Mouse (Mus musculus): Measurements from ENCODE around the gene Nos3. TPM values are rescaled to one million over a fixed set of nuclear protein-coding genes. Genes with fewer than 3 reads are reported as not detected.

Gene Nos3
- polyA plus RNA-seq, 1 experiment from 2014 or later = 1.8 TPM

- TF ChIP-seq EP300 (IDR thresholded peaks at IDR 0.05; ENCODE audit: low read depth) (no peak), CTCF (IDR thresholded peaks at IDR 0.05; ENCODE audit: low read depth) (no peak)
- 67% methylated on average over 7 of the region's 7 CpGs for WGBS (ENCODE audit: insufficient replicate concordance)
- no peaks in the 10 kb centered on the region for H3K4me1 ChIP-seq (ENCODE audit: insufficient read depth)
- H3K9ac ChIP-seq (replicated peaks) = no peak overlapping the region
- no peak overlapping the region for H3K4me2 ChIP-seq (ENCODE audit: low read depth, low read length)
- no peaks in the 10 kb centered on the region for H3K9me3 ChIP-seq (ENCODE audit: low read length)
- no peak for ATAC-seq
- no peaks in the 10 kb centered on the region for H3K36me3 ChIP-seq (replicated peaks; ENCODE audit: insufficient read depth, low read length)
- no peak for DNase-seq
- H3K27ac ChIP-seq (ENCODE audit: low read depth) = no peak overlapping the region
- H3K27me3 ChIP-seq (ENCODE audit: insufficient read depth, low read length) = no peaks in the 10 kb centered on the region
- H3K4me3 ChIP-seq (ENCODE audit: low read depth, low read length) = no peak overlapping the region
Observed at GRCm38 (mm10) chr5:24374666-24375328, 10.2 kb downstream of the Nos3 start.

DNA sequence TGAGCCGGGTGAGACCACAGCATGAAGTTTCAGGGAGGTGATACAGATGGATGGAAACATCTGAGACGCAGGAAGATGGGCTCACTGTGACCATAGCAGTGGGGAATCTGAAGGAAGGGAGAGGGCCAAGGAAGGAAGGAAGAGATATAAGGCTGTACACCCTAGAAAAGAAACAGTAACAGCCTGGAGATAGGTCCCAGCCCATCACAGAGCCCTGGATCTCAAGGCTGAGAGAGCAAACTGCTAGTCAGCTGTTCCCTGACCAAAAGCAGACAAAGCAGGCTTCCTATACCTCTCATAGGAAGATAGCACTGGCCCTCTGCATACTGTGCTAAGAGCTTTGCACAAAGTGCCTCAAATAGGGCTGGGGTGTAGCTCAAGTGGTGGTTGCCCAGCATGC lies 14.1 kb downstream of the Nos3 start:
- 68% methylated on average over 2 of the region's 2 CpGs for WGBS (ENCODE audit: insufficient replicate concordance)
- H3K4me2 ChIP-seq (ENCODE audit: low read depth, low read length) = no peak overlapping the region
- no peaks in the 10 kb centered on the region for H3K36me3 ChIP-seq (replicated peaks; ENCODE audit: insufficient read depth, low read length)
- no peak overlapping the region for H3K4me3 ChIP-seq (ENCODE audit: low read depth, low read length)
- no peak overlapping the region for H3K27ac ChIP-seq (ENCODE audit: low read depth)
- H3K9me3 ChIP-seq (ENCODE audit: low read length) = no peaks in the 10 kb centered on the region
- ATAC-seq (no peak), DNase-seq (no peak)
- no peak for TF ChIP-seq EP300 (IDR thresholded peaks at IDR 0.05; ENCODE audit: low read depth)
- TF ChIP-seq CTCF (IDR thresholded peaks at IDR 0.05; ENCODE audit: low read depth) = no peak
- no peaks in the 10 kb centered on the region for H3K27me3 ChIP-seq (ENCODE audit: insufficient read depth, low read length)
- no peak overlapping the region for H3K9ac ChIP-seq (replicated peaks)
- H3K4me1 ChIP-seq (ENCODE audit: insufficient read depth) = peaks cover 5% of the 10 kb centered on the region

DNA sequence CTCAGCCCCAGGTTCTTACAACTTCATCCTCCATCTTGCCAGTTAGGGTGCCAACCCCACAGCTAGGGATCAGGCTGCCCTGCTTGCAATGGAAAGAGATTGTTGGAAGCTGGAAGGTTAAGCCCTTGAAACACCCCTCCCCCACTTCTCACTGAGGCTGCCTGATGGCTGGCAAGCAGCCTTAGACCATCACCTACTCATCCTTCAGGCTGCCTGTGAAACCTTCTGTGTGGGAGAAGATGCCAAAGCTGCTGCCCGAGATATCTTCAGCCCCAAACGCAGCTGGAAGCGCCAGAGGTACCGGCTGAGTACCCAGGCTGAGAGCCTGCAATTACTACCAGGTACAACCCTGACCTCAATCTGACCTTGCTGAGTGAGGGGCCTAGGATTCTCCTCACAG lies 14.9 kb downstream of the Nos3 start:
- Histone ChIP-seq H3K4me1 (ENCODE audit: insufficient read depth) (peaks cover 13% of the 10 kb centered on the region), H3K27ac (ENCODE audit: low read depth) (no peak overlapping the region), H3K9me3 (ENCODE audit: low read length) (no peaks in the 10 kb centered on the region), H3K36me3 (replicated peaks; ENCODE audit: insufficient read depth, low read length) (no peaks in the 10 kb centered on the region), H3K27me3 (ENCODE audit: insufficient read depth, low read length) (no peaks in the 10 kb centered on the region), H3K4me2 (ENCODE audit: low read depth, low read length) (no peak overlapping the region), H3K4me3 (ENCODE audit: low read depth, low read length) (no peak overlapping the region), H3K9ac (replicated peaks) (no peak overlapping the region)
- no peak for ATAC-seq
- 77% methylated on average over 4 of the region's 4 CpGs for WGBS (ENCODE audit: insufficient replicate concordance)
- TF ChIP-seq EP300 (IDR thresholded peaks at IDR 0.05; ENCODE audit: low read depth) (no peak), CTCF (IDR thresholded peaks at IDR 0.05; ENCODE audit: low read depth) (no peak)
- DNase-seq = no peak

GRCm38 (mm10) chr5:24380499-24380898 lies 15.9 kb downstream of the Nos3 start:
- DNase-seq (no peak), ATAC-seq (no peak)
- no peak overlapping the region for H3K9ac ChIP-seq (replicated peaks)
- no peaks in the 10 kb centered on the region for H3K36me3 ChIP-seq (replicated peaks; ENCODE audit: insufficient read depth, low read length)
- no peak overlapping the region for H3K4me2 ChIP-seq (ENCODE audit: low read depth, low read length)
- WGBS (ENCODE audit: insufficient replicate concordance) = 67% methylated on average over 4 of the region's 4 CpGs
- H3K9me3 ChIP-seq (ENCODE audit: low read length) = no peaks in the 10 kb centered on the region
- peaks cover 21% of the 10 kb centered on the region for H3K4me1 ChIP-seq (ENCODE audit: insufficient read depth)
- no peak overlapping the region for H3K4me3 ChIP-seq (ENCODE audit: low read depth, low read length)
- H3K27me3 ChIP-seq (ENCODE audit: insufficient read depth, low read length) = no peaks in the 10 kb centered on the region
- TF ChIP-seq CTCF (IDR thresholded peaks at IDR 0.05; ENCODE audit: low read depth) (no peak), EP300 (IDR thresholded peaks at IDR 0.05; ENCODE audit: low read depth) (no peak)
- H3K27ac ChIP-seq (ENCODE audit: low read depth) = no peak overlapping the region

- DNase-seq (no peak), ATAC-seq (no peak)
- H3K27ac ChIP-seq (ENCODE audit: low read depth) = no peak overlapping the region
- no peak overlapping the region for H3K4me3 ChIP-seq (ENCODE audit: low read depth, low read length)
- no peak overlapping the region for H3K4me2 ChIP-seq (ENCODE audit: low read depth, low read length)
- H3K27me3 ChIP-seq (ENCODE audit: insufficient read depth, low read length) = no peaks in the 10 kb centered on the region
- H3K4me1 ChIP-seq (ENCODE audit: insufficient read depth) = peaks cover 23% of the 10 kb centered on the region
- no peaks in the 10 kb centered on the region for H3K9me3 ChIP-seq (ENCODE audit: low read length)
- 66% methylated on average over 6 of the region's 6 CpGs for WGBS (ENCODE audit: insufficient replicate concordance)
- TF ChIP-seq CTCF (IDR thresholded peaks at IDR 0.05; ENCODE audit: low read depth) = no peak
- TF ChIP-seq EP300 (IDR thresholded peaks at IDR 0.05; ENCODE audit: low read depth) = no peak
- H3K36me3 ChIP-seq (replicated peaks; ENCODE audit: insufficient read depth, low read length) = no peaks in the 10 kb centered on the region
- no peak overlapping the region for H3K9ac ChIP-seq (replicated peaks)
Observed at GRCm38 (mm10) chr5:24381486-24381885, 16.9 kb downstream of the Nos3 start.

DNA sequence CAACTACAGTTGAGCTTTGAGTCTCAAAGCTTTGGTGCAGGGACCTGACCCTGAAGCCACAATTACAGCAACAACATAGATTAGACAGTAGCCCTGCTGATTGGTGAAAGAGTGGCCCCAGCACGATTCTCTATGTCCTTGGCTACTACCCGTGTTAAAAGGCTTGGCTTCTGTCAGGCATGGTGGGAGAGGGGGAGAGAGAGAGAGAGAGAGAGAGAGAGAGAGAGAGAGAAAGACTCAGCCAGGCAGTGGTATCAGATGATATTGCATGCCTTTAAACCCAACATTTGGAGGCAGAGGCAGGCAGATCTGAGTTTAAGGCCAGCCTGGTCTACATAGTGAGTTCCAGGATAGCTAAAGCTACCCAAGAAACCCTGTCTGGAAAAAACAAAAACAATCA lies 17.4 kb downstream of the Nos3 start:
- no peak for DNase-seq

More for the DNA sequence above, 17.4 kb downstream of the Nos3 start:
- no peak overlapping the region for H3K9ac ChIP-seq (replicated peaks)
- peaks cover 24% of the 10 kb centered on the region for H3K4me1 ChIP-seq (ENCODE audit: insufficient read depth)
- no peak overlapping the region for H3K4me2 ChIP-seq (ENCODE audit: low read depth, low read length)
- no peaks in the 10 kb centered on the region for H3K27me3 ChIP-seq (ENCODE audit: insufficient read depth, low read length)
- 59% methylated on average over 2 of the region's 2 CpGs for WGBS (ENCODE audit: insufficient replicate concordance)
- TF ChIP-seq EP300 (IDR thresholded peaks at IDR 0.05; ENCODE audit: low read depth) (no peak), CTCF (IDR thresholded peaks at IDR 0.05; ENCODE audit: low read depth) (no peak)
- no peaks in the 10 kb centered on the region for H3K36me3 ChIP-seq (replicated peaks; ENCODE audit: insufficient read depth, low read length)
- no peaks in the 10 kb centered on the region for H3K9me3 ChIP-seq (ENCODE audit: low read length)
- ATAC-seq = no peak
- H3K4me3 ChIP-seq (ENCODE audit: low read depth, low read length) = no peak overlapping the region
- no peak overlapping the region for H3K27ac ChIP-seq (ENCODE audit: low read depth)

Data from liver, postnatal 0 days (tissue).